Mouse (Mus musculus): ENCODE results near the gene Gsx1. TPM values are rescaled to one million over a fixed set of nuclear protein-coding genes. Genes with fewer than 3 reads are reported as not detected.

Gene Gsx1
- polyA plus RNA-seq, 1 experiment from 2014 or later = not detected

Other genes with a start within 250 kb of the Gsx1 start
- gene Gtf3a, start 240.0 kb upstream of the Gsx1 start, polyA plus RNA-seq (2014; fragmentation: Nextera tagmentation; extraction: Ambion mirVana) = 89.2 and 98.6 TPM in 2 replicates
- gene Mtif3, start 224.9 kb upstream of the Gsx1 start, polyA plus RNA-seq (2014; fragmentation: Nextera tagmentation; extraction: Ambion mirVana) = 20.7 and 23.0 TPM in 2 replicates
- gene Lnx2, start 112.1 kb upstream of the Gsx1 start, polyA plus RNA-seq (2014; fragmentation: Nextera tagmentation; extraction: Ambion mirVana) = 9.4 and 11.0 TPM in 2 replicates
- 103 TPM in 2 replicates for gene Polr1d, start 111.6 kb upstream of the Gsx1 start, polyA plus RNA-seq (2014; fragmentation: Nextera tagmentation; extraction: Ambion mirVana)
- not detected in 2 replicates for gene Pdx1, start 81.3 kb downstream of the Gsx1 start, polyA plus RNA-seq (2014; fragmentation: Nextera tagmentation; extraction: Ambion mirVana)
- not detected in 2 replicates for gene Cdx2, start 118.6 kb downstream of the Gsx1 start, polyA plus RNA-seq (2014; fragmentation: Nextera tagmentation; extraction: Ambion mirVana)
- not detected in 2 replicates for gene Urad, start 133.7 kb downstream of the Gsx1 start, polyA plus RNA-seq (2014; fragmentation: Nextera tagmentation; extraction: Ambion mirVana)
- gene Flt3, start 211.8 kb downstream of the Gsx1 start, polyA plus RNA-seq (2014; fragmentation: Nextera tagmentation; extraction: Ambion mirVana) = 0.10 TPM in 2 replicates
- 43.7 and 54.9 TPM in 2 replicates for gene Pan3, start 241.5 kb downstream of the Gsx1 start, polyA plus RNA-seq (2014; fragmentation: Nextera tagmentation; extraction: Ambion mirVana)

Measured in heart, embryonic 11.5 days (tissue).